Comparison of ENCODE assay signal across 26 mouse cellular contexts in the genomic region with DNA sequence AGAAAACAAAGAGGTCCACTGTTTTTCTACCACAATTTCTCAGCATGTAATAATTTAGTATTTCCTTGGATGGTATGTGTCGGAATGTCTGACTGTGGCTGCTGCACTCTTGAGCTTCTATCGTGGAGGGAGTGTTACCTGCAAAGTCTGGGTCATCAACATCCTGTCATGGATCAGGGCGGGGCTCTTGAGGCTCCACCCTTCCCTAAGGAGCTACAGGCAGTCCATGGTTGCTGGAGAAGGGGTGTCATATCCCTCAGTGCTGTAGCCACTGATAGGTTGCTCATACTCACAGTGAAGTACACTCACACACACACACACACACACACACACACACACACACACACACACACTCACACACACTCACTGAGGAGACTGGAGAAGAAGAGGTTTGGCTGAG. TPM values are rescaled to one million over a fixed set of nuclear protein-coding genes. Genes with fewer than 3 reads are reported as not detected.
A peak's percentile ranks its signal among the peaks of the same experiment; 100 is the strongest.
DNase-seq lines count a peak whose midpoint lies in the region; ATAC-seq and TF ChIP-seq lines count a peak whose summit lies in the region.
"Had no signal": no experiment of that assay in that cellular context is flagged by ENCODE, and none has a peak within 500 bp of the region (broad histone marks: within the 10 kb centered on the region; RNA-seq: fewer than 3 reads in every experiment).

No protein-coding gene starts in this region.

- DNase-seq in forebrain, embryonic 11.5 days (ENCODE audit: low spot score): no peak
- DNase-seq in intestine, embryonic 14.5 days (ENCODE audit: low spot score): peak; percentile 46
- no peak for DNase-seq in liver, embryonic 13.5 days
- no peak for DNase-seq in liver, embryonic 11.5 days (ENCODE audit: low spot score)
- DNase-seq: adrenal gland, adult 8-10 months; adrenal gland, postnatal 14 days; adrenal gland, postnatal 36 days; B cell, adult 2 months; cerebellum, adult 11-12 months; cerebellum, adult 2 months; cerebellum, adult 9-10 months; cerebellum, postnatal 10 days; cerebellum, postnatal 25 days had no signal

- no peaks in the 10 kb centered on the region for H3K27me3 ChIP-seq in forebrain, embryonic 11.5 days (ENCODE audit: control insufficient read depth, insufficient read depth, low read length)
- no peaks in the 10 kb centered on the region for H3K27me3 ChIP-seq in forebrain, embryonic 12.5 days
- no peaks in the 10 kb centered on the region for H3K27me3 ChIP-seq in intestine, embryonic 14.5 days (replicated peaks; ENCODE audit: control insufficient read depth, insufficient read depth, low read length)
- no peaks in the 10 kb centered on the region for H3K27me3 ChIP-seq in intestine, postnatal 0 days (replicated peaks; ENCODE audit: control insufficient read depth, insufficient read depth, low read length)
- H3K27me3 ChIP-seq in liver, embryonic 13.5 days: no peaks in the 10 kb centered on the region
- H3K27me3 ChIP-seq in liver, embryonic 11.5 days (replicated peaks; ENCODE audit: control insufficient read depth, insufficient read depth, low read length): no peaks in the 10 kb centered on the region
- H3K27me3 ChIP-seq: CH12.LX; embryonic facial prominence, embryonic 12.5 days had no signal

- WGBS in forebrain, embryonic 11.5 days: 66% methylated on average over 3 of the region's 3 CpGs
- WGBS in forebrain, embryonic 12.5 days: 71% methylated on average over 3 of the region's 3 CpGs
- WGBS in intestine, embryonic 14.5 days: 46% methylated on average over 3 of the region's 3 CpGs
- WGBS in intestine, postnatal 0 days: 45% methylated on average over 3 of the region's 3 CpGs
- 39% methylated on average over 3 of the region's 3 CpGs for WGBS in liver, embryonic 13.5 days (ENCODE audit: insufficient replicate concordance)
- WGBS in liver, embryonic 11.5 days: 55% methylated on average over 3 of the region's 3 CpGs

- ATAC-seq in forebrain, embryonic 11.5 days (replicated peaks; ENCODE audit: low FRiP score): 0 out of 2 replicates have a peak, but pooled peaks have one; percentile 33
- no peak for ATAC-seq in forebrain, embryonic 12.5 days (ENCODE audit: low FRiP score)
- ATAC-seq in intestine, embryonic 14.5 days (replicated peaks; ENCODE audit: low FRiP score, low TSS enrichment, low read depth): no peak; the same call in 1 of the 2 replicates
- ATAC-seq in intestine, postnatal 0 days: no peak
- peak; percentile 43; the same call in 1 of the 2 replicates for ATAC-seq in liver, embryonic 13.5 days (ENCODE audit: low read depth)
- ATAC-seq in liver, embryonic 11.5 days (replicated peaks; ENCODE audit: low FRiP score): no peak
- peak; percentile 77 for ATAC-seq in erythroid progenitor cell, adult 5-6 weeks (replicated peaks; ENCODE audit: low FRiP score, poor library complexity, severe bottlenecking)
- ATAC-seq: activated CD4-positive, CD25-positive, alpha-beta regulatory T cell, adult 4 months; CD4-positive, CD25-positive, alpha-beta regulatory T cell, adult 4 months; forebrain, embryonic 14.5 days; forebrain, embryonic 16.5 days; Patski had no signal

- no peaks in the 10 kb centered on the region for H3K9me3 ChIP-seq in forebrain, embryonic 11.5 days (ENCODE audit: control insufficient read depth, low read length)
- H3K9me3 ChIP-seq in forebrain, embryonic 12.5 days: no peaks in the 10 kb centered on the region
- H3K9me3 ChIP-seq in intestine, embryonic 14.5 days (ENCODE audit: control insufficient read depth, low read length): no peaks in the 10 kb centered on the region
- no peaks in the 10 kb centered on the region for H3K9me3 ChIP-seq in intestine, postnatal 0 days (ENCODE audit: control insufficient read depth)
- no peaks in the 10 kb centered on the region for H3K9me3 ChIP-seq in liver, embryonic 13.5 days (replicated peaks)
- H3K9me3 ChIP-seq in liver, embryonic 11.5 days (ENCODE audit: control insufficient read depth, low read length): no peaks in the 10 kb centered on the region
- H3K9me3 ChIP-seq: embryonic facial prominence, embryonic 10.5 days; embryonic facial prominence, embryonic 12.5 days; forebrain, embryonic 10.5 days; G1E had no signal

- no peak overlapping the region for H3K4me2 ChIP-seq in forebrain, embryonic 11.5 days (ENCODE audit: low read depth, low read length, severe bottlenecking)
- no peak overlapping the region for H3K4me2 ChIP-seq in forebrain, embryonic 12.5 days
- H3K4me2 ChIP-seq in intestine, embryonic 14.5 days (ENCODE audit: low read length): no peak overlapping the region
- H3K4me2 ChIP-seq in intestine, postnatal 0 days (replicated peaks; ENCODE audit: low read depth): no peak overlapping the region
- no peak overlapping the region for H3K4me2 ChIP-seq in liver, embryonic 13.5 days
- no peak overlapping the region for H3K4me2 ChIP-seq in liver, embryonic 11.5 days
- H3K4me2 ChIP-seq: embryonic facial prominence, embryonic 12.5 days had no signal

- H3K27ac ChIP-seq in forebrain, embryonic 11.5 days (ENCODE audit: low read depth, low read length): no peak overlapping the region
- no peak overlapping the region for H3K27ac ChIP-seq in forebrain, embryonic 12.5 days
- H3K27ac ChIP-seq in intestine, embryonic 14.5 days (ENCODE audit: low read depth): no peak overlapping the region
- H3K27ac ChIP-seq in intestine, postnatal 0 days (ENCODE audit: low read depth, low read length): no peak overlapping the region
- no peak overlapping the region for H3K27ac ChIP-seq in liver, embryonic 13.5 days
- H3K27ac ChIP-seq in liver, embryonic 11.5 days (ENCODE audit: low read depth, low read length): no peak overlapping the region
- H3K27ac ChIP-seq: embryonic facial prominence, embryonic 10.5 days; embryonic facial prominence, embryonic 12.5 days; forebrain, embryonic 10.5 days had no signal

- H3K4me1 ChIP-seq in forebrain, embryonic 11.5 days (replicated peaks; ENCODE audit: control insufficient read depth, insufficient read depth, low read length): no peaks in the 10 kb centered on the region
- H3K4me1 ChIP-seq in forebrain, embryonic 12.5 days: no peaks in the 10 kb centered on the region
- no peaks in the 10 kb centered on the region for H3K4me1 ChIP-seq in intestine, embryonic 14.5 days (replicated peaks; ENCODE audit: control insufficient read depth, insufficient read depth, low read length)
- H3K4me1 ChIP-seq in intestine, postnatal 0 days (replicated peaks; ENCODE audit: control insufficient read depth, insufficient read depth, low read length): no peaks in the 10 kb centered on the region
- peaks cover 12% of the 10 kb centered on the region for H3K4me1 ChIP-seq in liver, embryonic 13.5 days (replicated peaks)
- no peaks in the 10 kb centered on the region for H3K4me1 ChIP-seq in liver, embryonic 11.5 days (replicated peaks; ENCODE audit: control insufficient read depth, insufficient read depth, low read length)
- H3K4me1 ChIP-seq: embryonic facial prominence, embryonic 10.5 days; embryonic facial prominence, embryonic 12.5 days; forebrain, embryonic 10.5 days had no signal

- no peak overlapping the region for H3K9ac ChIP-seq in forebrain, embryonic 11.5 days (ENCODE audit: low read length)
- H3K9ac ChIP-seq in forebrain, embryonic 12.5 days: no peak overlapping the region
- H3K9ac ChIP-seq in intestine, embryonic 14.5 days (ENCODE audit: low read length): no peak overlapping the region
- no peak overlapping the region for H3K9ac ChIP-seq in intestine, postnatal 0 days (ENCODE audit: low read depth, low read length)
- H3K9ac ChIP-seq in liver, embryonic 13.5 days: no peak overlapping the region
- H3K9ac ChIP-seq in liver, embryonic 11.5 days (ENCODE audit: low read depth, low read length): no peak overlapping the region
- H3K9ac ChIP-seq: embryonic facial prominence, embryonic 12.5 days had no signal

- no peaks in the 10 kb centered on the region for H3K36me3 ChIP-seq in forebrain, embryonic 11.5 days (ENCODE audit: control insufficient read depth, insufficient read depth, low read length)
- no peaks in the 10 kb centered on the region for H3K36me3 ChIP-seq in forebrain, embryonic 12.5 days (replicated peaks)
- H3K36me3 ChIP-seq in intestine, embryonic 14.5 days (ENCODE audit: control insufficient read depth, insufficient read depth, low read length): no peaks in the 10 kb centered on the region
- H3K36me3 ChIP-seq in intestine, postnatal 0 days (ENCODE audit: control insufficient read depth, insufficient read depth): no peaks in the 10 kb centered on the region
- no peaks in the 10 kb centered on the region for H3K36me3 ChIP-seq in liver, embryonic 13.5 days
- no peaks in the 10 kb centered on the region for H3K36me3 ChIP-seq in liver, embryonic 11.5 days (ENCODE audit: control insufficient read depth, insufficient read depth, low read length)
- H3K36me3 ChIP-seq: embryonic facial prominence, embryonic 10.5 days; embryonic facial prominence, embryonic 12.5 days; forebrain, embryonic 10.5 days; G1E had no signal

- H3K4me3 ChIP-seq in forebrain, embryonic 11.5 days (ENCODE audit: low read depth, low read length): no peak overlapping the region
- no peak overlapping the region for H3K4me3 ChIP-seq in forebrain, embryonic 12.5 days (replicated peaks)
- H3K4me3 ChIP-seq in intestine, embryonic 14.5 days (ENCODE audit: low read depth, low read length): no peak overlapping the region
- no peak overlapping the region for H3K4me3 ChIP-seq in intestine, postnatal 0 days (ENCODE audit: low read depth, low read length)
- H3K4me3 ChIP-seq in liver, embryonic 13.5 days (replicated peaks): no peak overlapping the region
- H3K4me3 ChIP-seq in liver, embryonic 11.5 days (ENCODE audit: low read depth, low read length): no peak overlapping the region
- H3K4me3 ChIP-seq: embryonic facial prominence, embryonic 10.5 days; embryonic facial prominence, embryonic 12.5 days; forebrain, embryonic 10.5 days had no signal

- TF ChIP-seq CTCF in intestine, postnatal 0 days (IDR thresholded peaks at IDR 0.05; ENCODE audit: low read depth): no peak

RNA-seq across cellular contexts. Expression of a gene that starts 6.2 kb away (rescaled TPM):
- polyA plus RNA-seq in forebrain, embryonic 11.5 days (2014; fragmentation: Nextera tagmentation; extraction: Ambion mirVana): 56.7 and 64.6 TPM in 2 replicates
- 46.7 and 50.4 TPM in 2 replicates for polyA plus RNA-seq in forebrain, embryonic 12.5 days (2016; fragmentation: Nextera tagmentation; extraction: Ambion mirVana)
- 111 and 113 TPM in 2 replicates for polyA plus RNA-seq in intestine, embryonic 14.5 days (2014; fragmentation: Nextera tagmentation; extraction: Ambion mirVana)
- polyA plus RNA-seq in intestine, postnatal 0 days (2015; fragmentation: Nextera tagmentation; extraction: Ambion mirVana): 38.0 and 39.4 TPM in 2 replicates
- 26.2 and 28.5 TPM in 2 replicates for polyA plus RNA-seq in liver, embryonic 13.5 days (2015; fragmentation: Nextera tagmentation; extraction: Ambion mirVana)
- 56.8 and 57.5 TPM in 2 replicates for polyA plus RNA-seq in liver, embryonic 11.5 days (2014; fragmentation: Nextera tagmentation; extraction: Ambion mirVana)
- 2.9 TPM in 1 of 2 replicates, not detected in the other for total RNA-seq in erythroid progenitor cell, adult 5-6 weeks (2015; ENCODE audit: low replicate concordance)
- 0.68 and 1.9 TPM in 2 replicates for total RNA-seq in erythroid progenitor cell, adult 5-6 weeks (2017; ENCODE audit: low replicate concordance)
- polyA plus RNA-seq: activated CD4-positive, CD25-positive, alpha-beta regulatory T cell, adult 4 months; CD4-positive, CD25-positive, alpha-beta regulatory T cell, adult 4 months; G1E had no signal

RNA-seq across cellular contexts. Expression of a gene that starts 28.0 kb away (rescaled TPM):
- polyA plus RNA-seq in forebrain, embryonic 11.5 days (2014; fragmentation: Nextera tagmentation; extraction: Ambion mirVana): 40.1 and 40.6 TPM in 2 replicates
- 42.1 and 44.6 TPM in 2 replicates for polyA plus RNA-seq in forebrain, embryonic 12.5 days (2016; fragmentation: Nextera tagmentation; extraction: Ambion mirVana)
- polyA plus RNA-seq in intestine, embryonic 14.5 days (2014; fragmentation: Nextera tagmentation; extraction: Ambion mirVana): 24.5 and 30.4 TPM in 2 replicates
- 8.1 TPM in 2 replicates for polyA plus RNA-seq in intestine, postnatal 0 days (2015; fragmentation: Nextera tagmentation; extraction: Ambion mirVana)
- 13.6 TPM in 2 replicates for polyA plus RNA-seq in liver, embryonic 13.5 days (2015; fragmentation: Nextera tagmentation; extraction: Ambion mirVana)
- 24.4 and 27.9 TPM in 2 replicates for polyA plus RNA-seq in liver, embryonic 11.5 days (2014; fragmentation: Nextera tagmentation; extraction: Ambion mirVana)
- 42.5 and 44.9 TPM in 2 replicates for total RNA-seq in erythroid progenitor cell, adult 5-6 weeks (2015; ENCODE audit: low replicate concordance)
- 45.8 and 67.0 TPM in 2 replicates for total RNA-seq in erythroid progenitor cell, adult 5-6 weeks (2017; ENCODE audit: low replicate concordance)

Comparison
In these comparisons a context has a peak if more than half of its experiments do, and no peak if none do; other contexts are left out.
1. ATAC-seq: peak in forebrain, embryonic 11.5 days (single experiment), liver, embryonic 13.5 days (single experiment) and erythroid progenitor cell, adult 5-6 weeks (single experiment); none in forebrain, embryonic 12.5 days (single experiment), intestine, embryonic 14.5 days (single experiment), intestine, postnatal 0 days (single experiment) and liver, embryonic 11.5 days (single experiment).